Mouse (Mus musculus) v-Abl transformed pro-B cells (cell line): ENCODE measurements at regions not wholly inside any gene's neighbourhood (a gene's known extent, or its start where the extent isn't known, plus 50 kb on each side); places are given as distances from the start of the nearest gene placed in this dataset.

ENCODE experiments used
- in situ Hi-C, 2 experiments: fragments of 400-800 bp; cut with MboI; formaldehyde crosslinking; loops; one replicate each; pipeline ENCODE4 v1.15.1; 2025; ENCODE audit not compliant: unreplicated experiment in 2 of 2

DNA sequence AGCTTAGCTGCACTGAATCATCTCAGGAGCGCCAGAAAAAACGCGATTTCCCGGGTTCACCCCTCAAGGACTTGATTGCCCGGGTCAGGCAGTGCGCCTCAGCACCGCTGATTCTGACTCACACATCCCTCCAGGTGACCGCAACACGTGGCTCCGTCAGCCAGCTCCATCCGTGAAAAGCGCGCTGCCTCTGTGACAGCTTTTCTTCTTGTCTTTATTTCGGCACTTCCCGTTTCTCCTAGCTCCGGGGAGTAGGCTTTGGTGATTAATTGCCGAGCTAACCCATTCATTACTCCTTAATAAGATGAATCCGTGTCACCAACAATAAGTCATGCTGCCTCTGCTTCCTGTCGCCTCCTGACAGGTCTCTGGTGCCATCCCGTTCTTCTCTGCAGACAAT lies 108.6 kb downstream of the Katnal1 start:
- in situ Hi-C loops, result loop anchor here (5.0 to 25.0 kb wide), 6 partner anchors 54 to 704 kb away; partner anchors contain the start of genes Hmgb1 (in 1 of the 2), Uspl1 (in 1 of the 2) and Wdr95 (in 1 of the 2)

DNA sequence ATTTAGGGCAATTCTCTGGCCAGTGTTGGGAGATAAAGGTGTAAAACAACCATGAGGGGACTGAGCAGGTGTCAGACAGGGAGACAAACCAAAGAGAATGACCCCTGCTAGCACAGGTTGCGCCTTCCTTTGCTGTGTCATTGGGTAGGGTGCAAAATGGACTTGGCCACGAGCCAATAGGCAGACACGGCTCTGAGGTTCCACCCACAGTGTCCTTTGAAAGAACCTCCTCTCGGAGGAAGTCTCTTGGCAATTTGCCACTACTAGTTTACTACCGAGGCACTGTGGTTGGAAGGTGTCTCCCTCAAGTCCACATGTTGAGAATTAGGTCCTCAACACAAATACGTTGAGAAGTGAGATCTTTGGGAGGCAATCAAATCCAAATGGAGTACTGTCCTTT lies 109.7 kb downstream of the Katnal1 start:
- in situ Hi-C loops, result loop anchor here (25.0 kb wide), 3 partner anchors 368 to 518 kb away; partner anchors contain the start of genes Hmgb1 (in 1 of the 2) and Uspl1 (in 1 of the 2)

DNA sequence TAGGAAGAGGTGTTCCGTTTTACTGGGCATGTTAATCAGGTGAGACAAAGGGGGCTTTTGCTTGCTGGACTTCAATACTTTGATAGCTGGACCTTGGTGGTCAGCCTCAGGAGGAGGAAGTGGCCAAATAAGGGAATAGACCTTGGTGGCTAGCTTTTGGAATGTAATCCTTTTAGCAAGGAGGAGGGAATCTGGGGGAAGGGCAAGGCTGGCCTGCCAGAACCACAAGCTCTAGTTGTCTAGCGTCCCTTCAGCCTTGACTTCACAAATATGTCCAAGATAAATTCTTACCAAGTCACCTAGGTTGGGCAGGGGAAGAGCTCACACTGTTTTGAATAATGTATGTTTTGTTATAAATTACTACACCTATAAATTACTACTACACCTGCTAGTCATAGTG lies 110.4 kb downstream of the Katnal1 start:
- in situ Hi-C loops, result loop anchor here (25.0 kb wide), 3 partner anchors 369 to 519 kb away; partner anchors contain the start of genes Hmgb1 (in 1 of the 2) and Uspl1 (in 1 of the 2)

DNA sequence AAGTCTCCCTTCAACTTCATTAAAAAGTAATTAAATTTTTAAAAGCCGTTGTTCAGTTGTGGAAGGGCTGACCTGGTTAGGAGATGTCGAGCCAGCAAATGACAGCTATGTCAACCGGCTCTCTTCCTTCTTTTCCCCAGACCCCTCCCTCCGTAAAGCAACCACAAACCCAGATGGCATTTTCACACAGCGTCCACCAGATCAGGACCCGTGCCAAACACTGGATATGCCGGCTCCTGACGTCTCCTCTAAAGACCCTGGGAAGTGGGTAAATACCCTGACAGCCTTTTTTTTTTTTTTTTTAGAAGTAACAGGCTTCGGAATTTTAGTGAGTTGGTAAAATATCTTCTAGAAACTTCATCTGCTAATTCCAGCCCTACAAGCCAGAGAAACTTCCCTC lies 116.3 kb downstream of the Katnal1 start:
- in situ Hi-C loops, result loop anchor here (5.0 to 25.0 kb wide), 6 partner anchors 84 to 524 kb away; partner anchors contain the start of genes Hmgb1 (in 1 of the 2) and Uspl1 (in 1 of the 2)

DNA sequence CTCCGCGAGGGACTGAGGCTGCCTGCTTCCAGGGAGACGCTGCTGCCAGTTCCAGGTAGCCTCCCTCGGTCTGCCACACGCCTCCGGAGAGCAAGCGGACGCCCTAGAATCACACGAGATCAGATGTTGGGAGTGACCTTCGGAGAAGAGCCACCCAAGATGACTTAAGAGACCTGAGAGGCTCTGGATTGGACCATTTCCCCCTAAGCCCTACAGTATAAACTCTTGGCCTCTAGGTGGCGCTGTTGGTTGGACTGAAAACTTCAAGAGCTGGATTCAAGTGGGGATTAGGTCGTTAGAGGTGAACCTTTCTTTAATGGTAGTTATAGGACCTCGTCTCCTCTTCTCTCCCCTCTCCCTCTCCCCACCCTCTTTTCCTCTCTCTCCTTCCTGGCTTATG lies 117.1 kb downstream of the Katnal1 start:
- in situ Hi-C loops, result loop anchor here (5.0 to 25.0 kb wide), 6 partner anchors 85 to 525 kb away; partner anchors contain the start of genes Hmgb1 (in 1 of the 2) and Uspl1 (in 1 of the 2)

DNA sequence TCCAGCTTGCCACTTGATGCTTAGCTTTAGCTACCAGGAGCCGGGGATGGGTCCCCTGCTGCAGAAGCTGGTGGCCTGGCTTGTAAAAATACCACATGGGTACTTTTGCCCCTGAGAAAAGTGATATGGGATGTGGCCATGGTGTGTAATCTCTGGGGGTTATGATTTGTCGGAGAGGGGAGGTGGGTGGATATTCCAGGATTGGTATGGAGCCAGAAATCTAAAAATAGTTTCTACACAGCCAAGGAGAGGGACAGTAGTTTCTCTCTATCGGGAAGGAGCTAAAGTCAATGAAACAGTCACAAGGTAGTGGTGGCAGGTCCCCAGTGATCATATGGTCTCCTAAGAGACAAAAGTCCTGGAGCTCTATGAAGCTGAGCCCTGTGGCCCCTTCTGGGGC lies 119.6 kb downstream of the Katnal1 start:
- in situ Hi-C loops, result loop anchor here (5.0 to 25.0 kb wide), 5 partner anchors 373 to 715 kb away; partner anchors contain the start of genes Hmgb1 (in 2 of the 2), Uspl1 (in 2 of the 2) and Wdr95 (in 1 of the 2)

DNA sequence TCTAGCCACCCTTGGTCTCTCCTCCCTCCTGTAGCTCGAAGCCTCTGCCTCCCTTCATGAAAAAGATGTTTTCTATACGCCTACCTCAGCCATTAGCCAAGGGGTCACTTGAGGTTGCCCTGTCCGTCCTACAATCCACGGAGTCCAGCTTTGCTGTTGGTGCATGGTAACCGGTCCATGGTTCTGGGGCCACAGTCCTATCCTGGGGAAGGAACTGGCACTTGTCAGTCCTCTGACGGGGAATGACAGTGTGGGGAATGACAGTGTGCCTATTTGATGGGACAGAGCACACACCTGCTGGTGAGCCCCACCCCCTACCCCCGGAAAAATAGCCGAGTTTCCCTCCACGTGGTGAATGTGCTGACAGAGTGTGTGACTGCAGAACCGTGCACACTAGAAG lies 120.1 kb downstream of the Katnal1 start:
- in situ Hi-C loops, result loop anchor here (5.0 to 25.0 kb wide), 5 partner anchors 373 to 716 kb away; partner anchors contain the start of genes Hmgb1 (in 2 of the 2), Uspl1 (in 2 of the 2) and Wdr95 (in 1 of the 2)

DNA sequence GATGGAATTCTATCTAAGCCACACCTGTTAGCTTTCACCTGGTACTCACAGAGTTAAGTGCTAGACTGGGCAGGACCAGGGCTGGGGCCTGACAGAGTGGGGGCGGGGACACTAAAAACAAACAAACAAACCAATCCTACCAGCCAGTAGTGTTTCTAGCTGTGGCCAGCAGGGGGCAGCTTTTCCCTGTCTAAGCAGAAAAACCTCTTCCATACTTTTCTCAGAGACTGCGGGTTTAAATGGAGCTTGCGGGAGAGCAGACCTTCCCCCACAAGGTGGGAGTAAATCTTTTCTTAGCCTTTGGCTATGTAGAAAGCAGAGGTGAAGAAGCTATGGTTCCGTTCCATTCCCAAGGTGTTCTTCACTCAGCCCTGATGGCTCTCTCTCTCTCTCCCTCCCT lies 120.7 kb downstream of the Katnal1 start:
- in situ Hi-C loops, result loop anchor here (5.0 to 25.0 kb wide), 5 partner anchors 374 to 716 kb away; partner anchors contain the start of genes Hmgb1 (in 2 of the 2), Uspl1 (in 2 of the 2) and Wdr95 (in 1 of the 2)

DNA sequence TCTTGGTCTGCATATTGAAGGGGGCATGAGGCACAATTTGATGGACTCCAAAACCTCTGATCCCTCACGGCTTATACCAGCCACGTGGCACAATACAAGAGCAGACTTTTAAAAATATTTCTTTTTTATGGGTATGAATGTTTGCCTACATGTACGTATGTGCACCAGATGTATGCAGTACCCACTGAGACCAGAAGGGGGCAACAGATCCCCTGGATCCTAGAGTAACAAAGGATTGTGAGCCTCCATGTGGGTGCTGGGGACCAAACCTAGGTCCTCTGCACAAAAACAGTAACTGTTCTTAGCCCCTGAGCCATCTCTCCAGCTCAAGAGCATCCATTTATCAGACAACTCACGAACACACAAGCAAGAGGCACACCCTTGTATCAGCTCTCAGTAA lies 121.5 kb downstream of the Katnal1 start:
- in situ Hi-C loops, result loop anchor here (5.0 to 25.0 kb wide), 5 partner anchors 375 to 717 kb away; partner anchors contain the start of genes Hmgb1 (in 2 of the 2), Uspl1 (in 2 of the 2) and Wdr95 (in 1 of the 2)

DNA sequence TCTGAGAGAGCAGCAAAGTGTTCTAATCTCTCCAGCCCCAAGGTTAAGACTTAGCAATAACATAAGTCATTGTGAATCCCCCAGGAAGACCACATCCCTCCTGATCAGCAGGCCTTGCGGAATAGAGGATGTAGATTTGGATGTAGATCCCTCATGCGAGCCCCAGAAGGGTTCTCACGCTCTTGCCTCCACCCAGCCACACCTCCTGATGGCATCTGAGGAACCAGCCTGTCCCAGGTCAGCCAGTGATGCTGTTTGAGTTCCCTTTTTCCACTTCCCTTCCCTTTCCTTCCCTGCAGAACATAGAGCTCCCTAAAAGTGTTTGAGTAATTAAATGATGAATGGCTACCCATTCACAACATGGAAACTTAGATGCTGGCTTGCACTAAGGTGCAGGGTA lies 124.1 kb downstream of the Katnal1 start:
- in situ Hi-C loops, result loop anchor here (5.0 to 25.0 kb wide), 5 partner anchors 377 to 720 kb away; partner anchors contain the start of genes Hmgb1 (in 2 of the 2), Uspl1 (in 2 of the 2) and Wdr95 (in 1 of the 2)

DNA sequence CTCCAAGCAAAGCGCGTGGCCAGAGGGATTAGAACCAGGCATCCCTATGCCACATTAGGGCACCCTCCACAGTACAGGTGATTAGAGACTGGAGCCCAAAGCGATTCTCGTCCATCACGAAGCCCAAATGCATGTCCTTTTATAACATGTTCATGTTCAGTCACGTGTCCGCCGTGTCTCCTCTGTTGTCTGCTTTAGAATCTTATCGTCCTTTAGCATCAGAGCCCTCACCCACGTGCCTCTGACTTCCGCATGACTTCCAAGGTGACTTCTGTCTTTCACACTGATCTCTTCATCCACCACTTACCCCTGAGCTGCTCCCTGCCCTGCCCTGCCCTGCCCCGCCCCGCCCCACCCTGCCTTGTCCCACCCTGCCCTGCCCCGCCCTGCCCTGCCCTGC lies 125.3 kb downstream of the Katnal1 start:
- in situ Hi-C loops, result loop anchor here (10.0 to 25.0 kb wide), 4 partner anchors 384 to 721 kb away; partner anchors contain the start of genes Hmgb1 (in 1 of the 2), Uspl1 (in 1 of the 2) and Wdr95 (in 1 of the 2)

DNA sequence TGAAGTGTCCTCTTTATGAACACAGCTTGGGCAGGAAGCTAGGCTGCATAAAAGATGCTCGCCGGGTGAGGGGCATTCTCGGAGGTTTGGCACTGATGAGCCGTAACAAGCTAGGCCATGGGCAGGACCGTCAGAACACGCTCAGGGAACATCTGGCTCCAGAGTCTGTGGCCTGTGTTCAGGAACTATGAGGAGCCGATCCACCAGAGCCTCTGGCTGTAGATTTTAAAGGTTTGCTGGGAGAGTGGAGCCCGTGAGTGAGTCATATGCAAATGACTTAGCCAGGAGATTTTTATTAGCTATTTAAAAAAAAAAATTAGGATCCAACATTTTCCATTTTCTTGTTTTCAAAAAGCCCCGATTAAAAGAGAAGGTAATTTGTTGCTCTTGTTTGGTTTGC lies 126.4 kb downstream of the Katnal1 start:
- in situ Hi-C loops, result loop anchor here (10.0 to 25.0 kb wide), 4 partner anchors 385 to 722 kb away; partner anchors contain the start of genes Hmgb1 (in 1 of the 2), Uspl1 (in 1 of the 2) and Wdr95 (in 1 of the 2)

DNA sequence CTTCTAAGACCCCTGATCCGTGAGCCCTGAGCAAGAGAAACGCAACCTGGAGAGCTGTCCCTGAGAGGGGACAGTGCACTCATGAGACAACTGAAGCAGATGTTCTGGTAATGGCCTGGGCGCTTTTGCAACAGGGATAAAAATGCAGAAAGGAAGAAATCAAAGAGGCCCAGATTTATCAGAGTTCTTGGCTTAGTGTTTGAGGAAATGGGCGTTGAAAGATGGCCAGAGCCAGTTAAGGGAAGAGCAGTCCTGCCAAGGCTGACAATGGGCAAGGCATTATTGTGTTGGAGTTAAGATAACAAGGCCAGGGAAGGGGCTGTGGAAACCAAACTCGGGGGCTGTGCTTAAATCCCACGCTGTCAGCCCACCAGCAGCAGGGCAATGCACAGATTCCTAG lies 130.6 kb downstream of the Katnal1 start:
- in situ Hi-C loops, result loop anchor here in 1 of 2 experiments (25.0 kb wide), 1 partner anchor 839 kb away; the partner anchor contains the start of gene Hsph1

DNA sequence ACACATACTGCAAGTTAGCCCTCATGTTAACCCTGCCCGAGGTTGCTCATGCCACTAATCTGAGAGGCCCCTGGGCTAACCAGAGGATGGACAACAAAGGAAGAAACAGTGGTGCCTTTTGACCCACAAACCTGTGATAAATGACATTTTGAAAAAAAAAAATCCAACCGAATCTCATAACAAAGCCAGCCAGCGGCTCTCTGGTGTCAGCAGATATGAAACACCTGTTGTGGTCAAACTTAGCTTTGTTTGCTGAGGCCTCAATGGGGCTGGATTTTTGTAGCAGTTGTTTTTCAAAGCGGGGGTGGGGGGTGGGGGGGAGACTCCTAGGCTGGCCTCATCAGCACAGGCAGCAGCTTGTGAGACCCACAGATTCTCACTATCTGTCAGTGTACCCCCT lies 133.0 kb downstream of the Katnal1 start:
- in situ Hi-C loops, result loop anchor here in 1 of 2 experiments (25.0 kb wide), 1 partner anchor 841 kb away; the partner anchor contains the start of gene Hsph1

DNA sequence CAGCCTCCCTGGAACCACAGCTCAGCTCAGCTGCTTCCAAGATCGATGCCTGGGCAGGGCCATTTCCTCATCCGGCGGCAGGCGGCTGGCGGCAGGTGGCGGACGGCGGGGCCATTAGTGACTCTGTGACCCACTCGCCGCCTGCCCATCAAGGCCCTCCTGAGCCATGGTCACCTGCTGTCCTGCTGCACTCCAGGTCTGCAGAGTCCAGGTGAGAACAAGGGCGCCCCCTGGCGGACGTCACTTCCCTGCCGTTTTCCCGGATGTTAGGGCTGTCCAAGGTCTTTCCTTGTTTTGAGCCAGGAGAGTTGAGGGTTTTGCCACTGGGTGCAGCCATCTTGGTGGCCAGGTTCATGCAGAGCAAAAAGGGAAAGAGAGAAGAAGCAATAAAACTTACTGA lies 134.7 kb downstream of the Katnal1 start:
- in situ Hi-C loops, result loop anchor here (5.0 to 25.0 kb wide), 5 partner anchors 247 to 843 kb away; partner anchors contain the start of gene Hsph1 (in 1 of the 2)

DNA sequence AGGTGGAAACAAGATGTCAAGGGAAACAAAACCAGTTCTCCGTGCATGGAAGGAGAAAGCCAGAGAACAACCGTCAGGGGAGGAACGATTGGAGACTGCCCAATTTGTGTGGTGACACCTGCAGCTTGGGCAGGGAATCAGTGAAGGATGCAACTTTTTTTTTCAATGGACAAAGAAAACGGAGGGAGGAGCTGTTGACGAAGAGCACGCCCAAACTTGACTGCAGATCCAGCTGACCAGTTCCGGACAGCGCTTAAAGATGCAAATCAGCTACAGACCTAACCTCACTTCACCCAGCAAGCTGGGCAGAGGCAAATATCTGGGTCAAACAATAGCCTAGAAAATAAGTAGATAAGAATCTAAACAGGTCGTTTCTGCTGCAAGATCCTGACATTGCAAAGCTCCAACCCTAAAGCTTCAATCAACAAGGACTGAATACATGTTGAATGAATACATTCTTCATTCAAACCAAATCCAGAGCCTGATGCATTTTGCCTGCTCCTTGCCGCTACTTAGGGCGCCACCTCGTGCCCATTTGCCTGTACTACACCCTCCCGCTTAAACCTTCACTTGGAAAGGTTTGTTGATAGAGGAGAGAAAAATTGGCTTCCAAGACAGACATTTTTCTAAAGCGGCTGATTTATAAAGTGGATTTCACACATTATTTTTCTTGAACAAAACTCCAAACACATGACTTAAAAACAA lies 136.2 kb downstream of the Katnal1 start:
- in situ Hi-C loops, result loop anchor here (5.0 to 25.0 kb wide), 5 partner anchors 246 to 844 kb away; partner anchors contain the start of gene Hsph1 (in 1 of the 2)

DNA sequence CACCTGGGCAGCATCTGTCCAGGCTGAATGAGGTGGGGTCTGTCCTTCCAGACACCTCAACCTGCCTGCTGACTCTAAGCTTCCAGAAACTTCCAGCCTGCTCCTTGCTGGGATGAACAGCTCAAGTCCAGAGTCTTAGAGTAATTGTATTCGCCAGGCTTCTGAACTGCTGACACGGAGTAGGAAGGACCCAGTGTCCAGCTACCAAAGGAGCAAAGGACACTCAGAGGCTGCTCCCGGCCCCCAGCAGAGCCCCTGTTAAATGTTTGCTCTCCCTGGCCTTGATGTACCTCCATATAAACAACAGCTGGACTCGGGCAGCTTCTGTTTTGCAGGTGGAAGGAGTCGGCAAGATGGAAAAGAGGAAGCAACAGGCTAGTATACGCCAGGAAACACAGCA lies 137.5 kb downstream of the Katnal1 start:
- in situ Hi-C loops, result loop anchor here (5.0 to 25.0 kb wide), 5 partner anchors 244 to 846 kb away; partner anchors contain the start of gene Hsph1 (in 1 of the 2)

DNA sequence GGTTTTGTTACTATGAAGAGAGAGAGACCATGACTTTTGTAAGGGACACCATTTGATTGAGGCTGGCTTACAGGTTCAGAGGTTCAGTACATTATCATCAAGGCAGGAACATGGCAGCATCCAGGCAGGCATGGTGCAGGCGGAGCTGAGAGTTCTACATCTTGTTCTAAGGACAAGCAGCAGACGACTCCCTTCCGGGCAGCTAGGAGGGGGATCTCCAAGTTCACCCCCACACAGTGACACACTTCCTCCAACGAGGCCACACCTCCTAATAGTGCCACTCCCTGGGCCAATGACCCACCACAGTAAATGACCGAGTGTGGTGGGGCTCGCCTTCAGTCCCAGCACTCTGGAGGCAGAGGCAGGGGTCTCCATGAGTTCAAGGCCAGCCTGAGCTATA lies 138.8 kb downstream of the Katnal1 start:
- in situ Hi-C loops, result loop anchor here (5.0 to 25.0 kb wide), 5 partner anchors 243 to 847 kb away; partner anchors contain the start of gene Hsph1 (in 1 of the 2)

DNA sequence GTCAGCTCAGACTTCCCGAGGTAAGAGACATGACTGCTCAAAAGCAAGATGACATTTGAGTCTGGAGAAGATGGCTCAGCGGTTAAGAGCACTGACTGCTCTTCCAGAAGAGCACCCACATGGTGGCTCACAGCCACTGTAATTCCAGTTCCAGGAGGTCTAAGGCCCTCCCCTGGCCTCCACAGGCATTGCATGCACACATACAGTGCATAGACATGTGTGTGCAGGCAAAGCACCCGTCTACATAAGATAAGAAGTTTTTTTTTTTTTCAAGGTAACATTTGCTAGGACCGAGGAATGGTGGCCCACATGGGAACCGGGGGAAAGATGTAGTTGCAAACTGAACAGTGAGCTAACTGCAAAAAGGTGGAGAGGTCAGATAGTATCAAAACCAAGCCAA lies 139.3 kb downstream of the Katnal1 start:
- in situ Hi-C loops, result loop anchor here (5.0 to 25.0 kb wide), 5 partner anchors 243 to 847 kb away; partner anchors contain the start of gene Hsph1 (in 1 of the 2)

DNA sequence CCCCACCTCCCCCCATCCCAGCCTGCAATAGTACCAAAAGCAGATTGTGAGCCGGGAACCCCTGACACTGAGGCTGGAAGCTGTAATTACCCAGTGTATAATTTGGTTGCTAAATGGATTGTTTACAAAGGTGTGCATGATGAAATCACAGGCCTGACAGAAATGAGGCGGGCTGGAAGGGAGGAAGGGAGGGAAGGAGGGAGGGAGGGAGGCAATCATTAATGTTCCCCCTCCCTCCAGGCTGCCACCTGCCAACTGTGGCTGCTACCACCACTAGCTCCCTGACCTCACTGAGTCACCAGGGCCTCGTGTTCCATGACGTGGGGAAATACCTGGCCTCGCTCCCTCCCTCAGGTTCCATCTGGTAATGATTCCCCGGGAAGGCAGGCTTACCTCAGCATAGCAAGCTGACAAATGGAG lies 140.0 kb downstream of the Katnal1 start:
- in situ Hi-C loops, result loop anchor here in 1 of 2 experiments (25.0 kb wide), 1 partner anchor 848 kb away; the partner anchor contains the start of gene Hsph1
